Mouse (Mus musculus) monocyte, adult 59 days (primary cell): ENCODE measurements around the gene Rbp2. TPM values are rescaled to one million over a fixed set of nuclear protein-coding genes. Genes with fewer than 3 reads are reported as not detected.

Experiments
- total RNA-seq, 2 experiments: library from RNA; stranded (reverse); gene quantifications; one replicate each; pipeline ENCODE4 v1.2.4; 2023

Rbp2 gene
- total RNA-seq: not detected

GRCm38 (mm10) chr9:98485815-98486214 lies at the start of gene Rbp2:
Gene Rbp2, plus strand, starts transcription at chr9:98486115.

Other genes starting within 250 kb of the Rbp2 start
- gene Nmnat3, start 198.7 kb upstream of the Rbp2 start, total RNA-seq: 1 to 10 TPM; 3.8 to 4.6 TPM
- gene Rbp1, start 63.2 kb upstream of the Rbp2 start, total RNA-seq: not detected
- 10 to 100 TPM; 93.7 to 98.4 TPM for gene Copb2, start 77.6 kb downstream of the Rbp2 start, total RNA-seq
- 1 to 10 TPM; 8.9 TPM for gene Mrps22, start 115.5 kb downstream of the Rbp2 start, total RNA-seq